Mouse (Mus musculus): ENCODE measurements around the gene Tmem54. TPM values are rescaled to one million over a fixed set of nuclear protein-coding genes. Genes with fewer than 3 reads are reported as not detected.

Tmem54 gene
- polyA plus RNA-seq (2015; fragmentation: Nextera tagmentation; extraction: Ambion mirVana): 0.14 TPM in 1 of 2 replicates, not detected in the other

DNA sequence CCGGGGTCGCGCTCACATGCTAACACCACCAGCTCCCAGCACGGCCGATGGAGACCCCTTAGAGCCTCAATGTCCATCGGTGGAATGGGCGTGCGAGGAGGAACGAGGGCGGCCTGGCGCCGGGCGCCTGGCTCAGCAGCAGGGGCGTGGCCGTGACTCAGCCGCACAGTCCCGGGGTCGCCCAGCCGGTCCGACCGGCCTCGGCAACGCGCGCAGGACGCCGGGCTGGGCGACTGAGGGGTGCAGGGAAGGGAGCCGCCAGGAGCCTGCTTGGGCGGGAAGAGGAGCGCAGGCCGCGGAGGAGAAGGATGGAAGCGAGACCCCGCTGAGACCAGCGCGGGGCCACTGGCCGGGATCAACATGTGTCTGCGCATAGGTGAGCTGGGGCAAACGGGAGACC, at the start of gene Tmem54:
Gene Tmem54 (plus strand): TSS at position 193 of the 400 bp plus-strand sequence.
- ATAC-seq (ENCODE audit: low FRiP score, low read depth): no peak
- WGBS: 2% methylated on average over 40 of the region's 40 CpGs
- H3K9ac ChIP-seq: no peak within 1 kb of the TSS
- peaks cover 5% of the 10 kb centered on the region for H3K4me1 ChIP-seq (replicated peaks)
- peak within 1 kb of the TSS; percentile 50 for H3K4me2 ChIP-seq
- peak within 1 kb of the TSS; percentile 23 for H3K4me3 ChIP-seq
- H3K27ac ChIP-seq (replicated peaks): no peak within 1 kb of the TSS
- H3K27me3 ChIP-seq: peaks cover 21% of the 10 kb centered on the region
- H3K36me3 ChIP-seq: no peaks in the 10 kb centered on the region
- no peaks in the 10 kb centered on the region for H3K9me3 ChIP-seq

- peaks cover 16% of the 10 kb centered on the region for H3K4me1 ChIP-seq (replicated peaks)
- H3K9me3 ChIP-seq: no peaks in the 10 kb centered on the region
- WGBS: 89% methylated on average over 5 of the region's 5 CpGs
- no peaks in the 10 kb centered on the region for H3K36me3 ChIP-seq
- ATAC-seq (ENCODE audit: low FRiP score, low read depth): no peak
- H3K27me3 ChIP-seq: no peaks in the 10 kb centered on the region
- H3K4me2 ChIP-seq: no peak overlapping the region
- no peak overlapping the region for H3K27ac ChIP-seq (replicated peaks)
- no peak overlapping the region for H3K9ac ChIP-seq
- H3K4me3 ChIP-seq: no peak overlapping the region
Measured at GRCm38 (mm10) chr4:129055562-129055961, 49.8 kb upstream of the Tmem54 start.

GRCm38 (mm10) chr4:129057533-129058206, 47.7 kb upstream of the Tmem54 start:
- Histone ChIP-seq H3K4me2 (peak overlapping the region; percentile 72), H3K4me3 (peak overlapping the region; percentile 64), H3K27ac (replicated peaks) (peak overlapping the region; percentile 95), H3K9ac (peak overlapping the region; percentile 83), H3K27me3 (no peaks in the 10 kb centered on the region), H3K36me3 (no peaks in the 10 kb centered on the region), H3K9me3 (no peaks in the 10 kb centered on the region), H3K4me1 (replicated peaks) (peaks cover 24% of the 10 kb centered on the region)
- ATAC-seq (ENCODE audit: low FRiP score, low read depth): peak; percentile 95
- 5% methylated on average over 34 of the region's 44 CpGs for WGBS

DNA sequence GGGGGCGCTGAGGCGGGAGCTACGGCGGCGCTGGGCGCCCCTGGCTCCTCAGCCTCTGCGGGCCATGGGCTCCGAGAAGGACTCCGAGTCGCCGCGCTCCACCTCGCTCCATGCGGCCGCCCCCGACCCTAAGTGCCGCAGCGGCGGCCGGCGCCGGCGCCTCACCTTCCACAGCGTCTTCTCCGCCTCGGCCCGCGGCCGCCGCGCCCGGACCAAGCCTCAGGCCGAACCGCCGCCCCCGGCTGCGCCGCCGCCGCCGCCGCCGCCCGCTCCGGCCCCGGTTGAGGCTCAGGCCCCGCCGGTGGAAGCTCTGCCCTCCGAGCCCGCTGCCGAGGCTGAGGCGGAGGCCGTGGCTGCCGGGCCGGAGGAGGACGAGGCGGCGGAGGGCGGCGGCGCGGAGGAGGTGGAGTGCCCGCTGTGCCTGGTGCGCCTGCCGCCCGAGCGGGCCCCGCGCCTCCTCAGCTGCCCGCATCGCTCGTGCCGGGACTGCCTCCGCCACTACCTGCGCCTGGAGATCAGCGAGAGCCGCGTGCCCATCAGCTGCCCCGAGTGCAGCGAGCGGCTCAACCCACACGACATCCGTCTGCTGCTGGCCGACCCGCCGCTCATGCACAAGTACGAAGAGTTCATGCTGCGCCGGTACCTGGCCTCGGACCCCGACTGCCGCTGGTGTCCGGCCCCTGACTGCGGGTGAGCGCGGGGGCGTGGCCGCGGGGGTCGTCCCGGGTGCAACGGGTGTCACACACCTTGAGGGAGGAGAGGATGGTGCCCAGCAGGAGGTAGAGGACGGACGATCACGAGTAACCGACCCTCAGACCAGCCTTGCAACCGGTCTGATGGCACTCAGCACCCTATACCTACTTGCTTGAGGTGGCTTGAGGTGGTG, 46.9 kb upstream of the Tmem54 start, which contains the start of gene Rnf19b:
Gene Rnf19b (plus strand): TSS at position 65 of the 886 bp plus-strand sequence.
- Histone ChIP-seq H3K4me3 (peak within 1 kb of the TSS; percentile 64), H3K27me3 (no peaks in the 10 kb centered on the region), H3K9ac (peak within 1 kb of the TSS; percentile 83), H3K9me3 (no peaks in the 10 kb centered on the region), H3K27ac (replicated peaks) (peak within 1 kb of the TSS; percentile 95), H3K36me3 (no peaks in the 10 kb centered on the region), H3K4me2 (peak within 1 kb of the TSS; percentile 72), H3K4me1 (replicated peaks) (peaks cover 24% of the 10 kb centered on the region)
- peak; percentile 49 for ATAC-seq (ENCODE audit: low FRiP score, low read depth)
- 1% methylated on average over 70 of the region's 107 CpGs for WGBS

- Histone ChIP-seq H3K27me3 (no peaks in the 10 kb centered on the region), H3K4me3 (peak overlapping the region; percentile 64), H3K9ac (peak overlapping the region; percentile 83), H3K4me1 (replicated peaks) (peaks cover 24% of the 10 kb centered on the region), H3K9me3 (no peaks in the 10 kb centered on the region), H3K4me2 (peak overlapping the region; percentile 72), H3K36me3 (no peaks in the 10 kb centered on the region), H3K27ac (replicated peaks) (peak overlapping the region; percentile 95)
- WGBS: 2% methylated on average over 13 of the region's 13 CpGs
- no peak for ATAC-seq (ENCODE audit: low FRiP score, low read depth)
Measured at GRCm38 (mm10) chr4:129059125-129059551, 46.2 kb upstream of the Tmem54 start.

- Histone ChIP-seq H3K36me3 (no peaks in the 10 kb centered on the region), H3K27me3 (no peaks in the 10 kb centered on the region), H3K27ac (replicated peaks) (no peak overlapping the region), H3K4me3 (peak overlapping the region; percentile 64), H3K4me2 (peak overlapping the region; percentile 72), H3K4me1 (replicated peaks) (peaks cover 24% of the 10 kb centered on the region), H3K9ac (peak overlapping the region; percentile 83), H3K9me3 (no peaks in the 10 kb centered on the region)
- WGBS: 61% methylated on average over 4 of the region's 4 CpGs
- ATAC-seq (ENCODE audit: low FRiP score, low read depth): no peak
Measured at GRCm38 (mm10) chr4:129059922-129060321, 45.4 kb upstream of the Tmem54 start.

- no peaks in the 10 kb centered on the region for H3K9me3 ChIP-seq
- 94% methylated on average over 1 of the region's 1 CpGs for WGBS
- H3K4me1 ChIP-seq (replicated peaks): peaks cover 24% of the 10 kb centered on the region
- H3K36me3 ChIP-seq: no peaks in the 10 kb centered on the region
- no peak overlapping the region for H3K4me3 ChIP-seq
- no peak for ATAC-seq (ENCODE audit: low FRiP score, low read depth)
- no peaks in the 10 kb centered on the region for H3K27me3 ChIP-seq
- no peak overlapping the region for H3K27ac ChIP-seq (replicated peaks)
- peak overlapping the region; percentile 72 for H3K4me2 ChIP-seq
- H3K9ac ChIP-seq: no peak overlapping the region
Measured at GRCm38 (mm10) chr4:129061486-129061885, 43.9 kb upstream of the Tmem54 start.

DNA sequence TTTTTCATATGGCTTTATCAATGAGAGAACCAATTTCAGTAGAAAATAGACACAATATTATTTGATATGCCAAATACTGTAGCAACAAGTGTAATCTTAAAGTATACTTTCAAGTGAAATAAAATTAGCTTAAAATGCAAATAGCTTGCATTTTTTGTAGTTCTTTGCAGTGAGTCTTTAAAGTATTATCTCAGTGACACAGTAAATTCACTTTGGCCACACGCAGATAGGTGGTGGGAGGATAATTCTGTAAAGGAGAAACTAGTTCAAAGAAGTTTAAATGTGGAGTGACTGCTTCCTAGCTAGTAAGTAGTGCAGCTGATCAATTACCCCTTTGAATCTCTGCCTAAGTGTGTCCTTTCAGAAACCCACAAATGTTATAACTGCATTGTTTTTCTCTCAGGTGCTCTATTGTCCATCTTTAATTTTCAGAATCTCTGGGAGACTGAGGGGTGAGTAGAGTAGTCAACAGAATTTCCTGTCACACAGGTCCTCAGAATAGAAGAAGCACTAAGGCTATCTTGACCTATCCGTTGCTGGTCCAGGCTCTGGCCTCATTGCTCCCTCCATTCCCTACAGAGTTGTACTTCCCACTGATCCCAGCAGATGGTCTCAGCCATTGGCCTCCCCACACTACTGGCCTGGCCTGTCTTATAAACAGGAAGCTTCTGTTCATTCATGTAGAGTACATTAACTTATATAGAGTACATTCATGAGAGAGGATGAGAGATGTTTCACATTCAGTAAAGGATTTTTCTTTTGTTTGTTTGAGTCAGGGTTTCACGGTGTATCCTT, 42.9 kb upstream of the Tmem54 start:
- WGBS: 78% methylated on average over 3 of the region's 3 CpGs
- Histone ChIP-seq H3K4me2 (no peak overlapping the region), H3K27me3 (no peaks in the 10 kb centered on the region), H3K4me3 (no peak overlapping the region), H3K9ac (no peak overlapping the region), H3K4me1 (replicated peaks) (peaks cover 24% of the 10 kb centered on the region), H3K27ac (replicated peaks) (no peak overlapping the region), H3K9me3 (no peaks in the 10 kb centered on the region), H3K36me3 (no peaks in the 10 kb centered on the region)
- ATAC-seq (ENCODE audit: low FRiP score, low read depth): no peak

- H3K4me1 ChIP-seq (replicated peaks): peaks cover 11% of the 10 kb centered on the region
- H3K4me2 ChIP-seq: no peak overlapping the region
Measured at GRCm38 (mm10) chr4:129065688-129066236, 39.6 kb upstream of the Tmem54 start.

GRCm38 (mm10) chr4:129067638-129068415, 37.5 kb upstream of the Tmem54 start:
- H3K27me3 ChIP-seq: no peaks in the 10 kb centered on the region
- no peak for ATAC-seq (ENCODE audit: low FRiP score, low read depth)
- no peak overlapping the region for H3K27ac ChIP-seq (replicated peaks)
- H3K36me3 ChIP-seq: 0 out of 2 replicates have a peak, but pooled peaks cover 5% of the 10 kb centered on the region
- no peak overlapping the region for H3K4me2 ChIP-seq
- H3K4me1 ChIP-seq (replicated peaks): 0 out of 2 replicates have a peak, but pooled peaks cover 5% of the 10 kb centered on the region
- WGBS: 88% methylated on average over 5 of the region's 5 CpGs
- no peak overlapping the region for H3K4me3 ChIP-seq
- no peak overlapping the region for H3K9ac ChIP-seq
- H3K9me3 ChIP-seq: no peaks in the 10 kb centered on the region

More at GRCm38 (mm10) chr4:129065688-129066236, 39.6 kb upstream of the Tmem54 start:
- H3K9ac ChIP-seq: no peak overlapping the region
- no peak overlapping the region for H3K4me3 ChIP-seq
- no peaks in the 10 kb centered on the region for H3K27me3 ChIP-seq
- no peaks in the 10 kb centered on the region for H3K36me3 ChIP-seq
- no peak overlapping the region for H3K27ac ChIP-seq (replicated peaks)
- no peak for ATAC-seq (ENCODE audit: low FRiP score, low read depth)
- H3K9me3 ChIP-seq: no peaks in the 10 kb centered on the region

DNA sequence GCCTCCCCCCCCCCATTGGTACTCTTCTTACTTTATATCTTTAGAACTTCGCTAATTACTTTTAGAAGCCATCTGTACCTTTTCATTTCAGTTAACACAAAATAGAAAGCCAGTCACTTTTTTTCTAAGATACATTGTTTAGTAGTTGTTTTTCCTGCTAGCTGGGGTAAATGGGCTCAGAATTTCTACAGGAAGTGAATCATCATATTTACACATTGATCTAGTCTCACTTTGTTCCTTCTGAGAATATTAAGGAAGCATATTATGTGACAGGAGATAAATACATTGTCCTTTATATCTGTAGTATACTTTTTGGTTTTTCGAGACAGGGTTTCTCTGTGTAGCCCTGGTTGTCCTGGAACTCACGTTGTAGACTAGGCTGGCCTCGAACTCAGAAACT, 36.5 kb upstream of the Tmem54 start:
- Histone ChIP-seq H3K36me3 (peaks cover 11% of the 10 kb centered on the region), H3K9ac (no peak overlapping the region), H3K27me3 (no peaks in the 10 kb centered on the region), H3K27ac (replicated peaks) (no peak overlapping the region), H3K4me1 (replicated peaks) (0 out of 2 replicates have a peak, but pooled peaks cover 5% of the 10 kb centered on the region), H3K4me3 (no peak overlapping the region), H3K4me2 (no peak overlapping the region), H3K9me3 (no peaks in the 10 kb centered on the region)
- no peak for ATAC-seq (ENCODE audit: low FRiP score, low read depth)
- 97% methylated on average over 4 of the region's 4 CpGs for WGBS

Data from hindbrain, embryonic 15.5 days (tissue).